Mouse (Mus musculus) lung, adult 2 months (tissue): ENCODE measurements around the gene Prkca. TPM values are rescaled to one million over a fixed set of nuclear protein-coding genes. Genes with fewer than 3 reads are reported as not detected.

Source experiments
- DNase-seq: peaks from one replicate; pipeline ENCODE4 v3.0.0; 2022
- H3K4me1 ChIP-seq: fragments of 200-500 bp; 2 replicates; pipeline ENCODE4 v1.6.1; 2011; ENCODE audit warnings: low read length; ENCODE audit not compliant: control insufficient read depth, insufficient read depth
- H3K4me3 ChIP-seq: fragments of 200-500 bp; replicated peaks from 2 replicates; pipeline ENCODE3; 2011; ENCODE audit warnings: low read depth, mild to moderate bottlenecking, control low read depth, low read length; ENCODE audit errors: extremely low read depth
- CTCF ChIP-seq: fragments of 200-500 bp; IDR thresholded peaks from 2 replicates; pipeline ENCODE4 v1.5.1; 2011; ENCODE audit warnings: mild to moderate bottlenecking, low read length, control low read depth; ENCODE audit not compliant: insufficient read depth
- POLR2A ChIP-seq: fragments of 200-500 bp; IDR thresholded peaks from 2 replicates; pipeline ENCODE4 v1.6.1; 2011; ENCODE audit warnings: low read depth, mild to moderate bottlenecking, control low read depth, low read length, borderline replicate concordance; ENCODE audit errors: extremely low read depth
- WGBS: fragments of 180-500 bp; shearing (Covaris S2); methylation state at CpG from one replicate; pipeline ENCODE4 v1.1.7; 2018; 5-methylcytosine and 5-hydroxymethylcytosine counted together
- polyA plus RNA-seq: library from polyadenylated mRNA; depleted of rRNA; stranded (reverse); fragments of >200 nt; gene quantifications from 2 replicates; pipeline ENCODE4 v1.2.3, GENCODE M21; 2012

Gene Prkca
- polyA plus RNA-seq, 1 experiment = 13.5 TPM

GRCm38 (mm10) chr11:108342781-108343768 is 653 bp downstream of the Prkca start, which contains the start of gene Apoh:
Apoh (plus strand) TSS chr11:108343354.
- WGBS = under 1% methylated on average over 75 of the region's 75 CpGs
- peaks cover 3% of the 10 kb centered on the region; the same call in 1 of the 2 replicates for H3K4me1 ChIP-seq
- peak; percentile 65 for DNase-seq
- TF ChIP-seq POLR2A (no peak), CTCF (no peak)
- H3K4me3 ChIP-seq = peak within 1 kb of the TSS; percentile 81

GRCm38 (mm10) chr11:108341783-108342182 is 1.9 kb downstream of the Prkca start:
- Histone ChIP-seq H3K4me1 (peaks cover 3% of the 10 kb centered on the region; the same call in 1 of the 2 replicates), H3K4me3 (no peak overlapping the region)
- no peak for DNase-seq
- TF ChIP-seq CTCF (no peak), POLR2A (no peak)
- WGBS = 50% methylated on average over 8 of the region's 8 CpGs

- peaks cover 3% of the 10 kb centered on the region; the same call in 1 of the 2 replicates for H3K4me1 ChIP-seq
- DNase-seq = no peak
- WGBS = 81% methylated on average over 4 of the region's 4 CpGs
- no peak overlapping the region for H3K4me3 ChIP-seq
- TF ChIP-seq POLR2A (no peak), CTCF (no peak)
Measured at GRCm38 (mm10) chr11:108340293-108340692, 3.4 kb downstream of the Prkca start.

- WGBS = 31% methylated on average over 5 of the region's 5 CpGs
- no peak for TF ChIP-seq POLR2A
- TF ChIP-seq CTCF = no peak
- no peak for DNase-seq
- Histone ChIP-seq H3K4me1 (peaks cover under 1% of the 10 kb centered on the region; the same call in 1 of the 2 replicates), H3K4me3 (no peak overlapping the region)
Measured at GRCm38 (mm10) chr11:108336445-108336844, 7.3 kb downstream of the Prkca start.

GRCm38 (mm10) chr11:108335536-108335935 is 8.2 kb downstream of the Prkca start:
- DNase-seq = no peak
- H3K4me1 ChIP-seq = peaks cover 2% of the 10 kb centered on the region; the same call in 1 of the 2 replicates
- WGBS = 77% methylated on average over 4 of the region's 4 CpGs
- TF ChIP-seq POLR2A = no peak
- TF ChIP-seq CTCF = no peak
- H3K4me3 ChIP-seq = no peak overlapping the region

GRCm38 (mm10) chr11:108334658-108335057 is 9.1 kb downstream of the Prkca start:
- Histone ChIP-seq H3K4me1 (peaks cover 2% of the 10 kb centered on the region; the same call in 1 of the 2 replicates), H3K4me3 (no peak overlapping the region)
- DNase-seq = no peak
- 66% methylated on average over 3 of the region's 3 CpGs for WGBS
- no peak for TF ChIP-seq CTCF
- TF ChIP-seq POLR2A = no peak

GRCm38 (mm10) chr11:108333583-108334379 is 9.9 kb downstream of the Prkca start:
- TF ChIP-seq CTCF = no peak
- H3K4me3 ChIP-seq = no peak overlapping the region
- peaks cover 2% of the 10 kb centered on the region; the same call in 1 of the 2 replicates for H3K4me1 ChIP-seq
- no peak for DNase-seq
- WGBS = 67% methylated on average over 8 of the region's 8 CpGs

GRCm38 (mm10) chr11:108333006-108333405 is 10.7 kb downstream of the Prkca start:
- peaks cover 2% of the 10 kb centered on the region; the same call in 1 of the 2 replicates for H3K4me1 ChIP-seq
- 50% methylated on average over 5 of the region's 5 CpGs for WGBS
- TF ChIP-seq POLR2A (no peak), CTCF (no peak)

GRCm38 (mm10) chr11:108330818-108331217 is 12.9 kb downstream of the Prkca start:
- Histone ChIP-seq H3K4me1 (peaks cover 2% of the 10 kb centered on the region; the same call in 1 of the 2 replicates), H3K4me3 (no peak overlapping the region)
- no peak for TF ChIP-seq CTCF
- TF ChIP-seq POLR2A = no peak
- DNase-seq = no peak
- 75% methylated on average over 11 of the region's 11 CpGs for WGBS

More at GRCm38 (mm10) chr11:108333006-108333405, 10.7 kb downstream of the Prkca start:
- no peak for DNase-seq
- no peak overlapping the region for H3K4me3 ChIP-seq
